Mouse (Mus musculus) liver, embryonic 16.5 days (tissue): ENCODE data around the gene Dhx34. TPM values are rescaled to one million over a fixed set of nuclear protein-coding genes. Genes with fewer than 3 reads are reported as not detected.
A peak's percentile ranks its signal among the peaks of the same experiment; 100 is the strongest.

Experiments used
- ATAC-seq: fragments of 200-750 bp; cut with Nextera tagmentation; 2 replicates; pipeline ENCODE4 v1.8.0; 2017; ENCODE audit warnings: low read depth, mild to moderate bottlenecking, moderate number of reproducible peaks, moderate library complexity
- H3K27ac ChIP-seq: fragments of 300-500 bp; sonication (generic); 2 replicates; pipeline ENCODE4 v1.5.1; 2014; ENCODE audit warnings: mild to moderate bottlenecking, low read length
- H3K27me3 ChIP-seq: fragments of 300-500 bp; sonication (generic); 2 replicates; pipeline ENCODE4 v1.6.1; 2014; ENCODE audit warnings: low read depth, low read length, mixed read lengths; ENCODE audit not compliant: control insufficient read depth, insufficient read depth
- H3K36me3 ChIP-seq: fragments of 300-500 bp; sonication (generic); 2 replicates; pipeline ENCODE4 v1.6.1; 2014; ENCODE audit warnings: mild to moderate bottlenecking; ENCODE audit not compliant: control insufficient read depth, insufficient read depth
- H3K4me1 ChIP-seq: fragments of 300-500 bp; sonication (generic); 2 replicates; pipeline ENCODE4 v1.6.1; 2014; ENCODE audit warnings: low read depth, low read length, mixed read lengths; ENCODE audit not compliant: control insufficient read depth
- H3K4me2 ChIP-seq: fragments of 300-500 bp; sonication (generic); 2 replicates; pipeline ENCODE4 v1.6.1; 2014; ENCODE audit warnings: low read depth, low read length, mixed read lengths
- H3K4me3 ChIP-seq: fragments of 300-500 bp; sonication (generic); 2 replicates; pipeline ENCODE4 v1.5.1; 2014; ENCODE audit warnings: low read depth, mild to moderate bottlenecking, low read length
- H3K9ac ChIP-seq: fragments of 300-500 bp; sonication (generic); 2 replicates; pipeline ENCODE4 v1.6.1; 2014; ENCODE audit warnings: low read depth, low read length
- H3K9me3 ChIP-seq: fragments of 300-500 bp; sonication (generic); replicated peaks from 2 replicates; pipeline ENCODE4 v1.6.1; 2016; ENCODE audit warnings: low read length; ENCODE audit not compliant: control insufficient read depth
- WGBS: fragments of 180-500 bp; shearing (Covaris S2); extraction: QIAGEN DNeasy Blood & Tissue Kit; methylation state at CpG from one replicate; pipeline ENCODE4 v1.1.7; 2014; ENCODE audit not compliant: insufficient replicate concordance; 5-methylcytosine and 5-hydroxymethylcytosine counted together
- polyA plus RNA-seq: library from polyadenylated mRNA; unstranded; fragments of >200 nt; fragmentation: Nextera tagmentation; extraction: Ambion mirVana; gene quantifications from 2 replicates; pipeline ENCODE4 v1.2.1, GENCODE M21; 2015

Dhx34 gene
- polyA plus RNA-seq, 1 experiment from 2014 or later, result 6.7 TPM

DNA sequence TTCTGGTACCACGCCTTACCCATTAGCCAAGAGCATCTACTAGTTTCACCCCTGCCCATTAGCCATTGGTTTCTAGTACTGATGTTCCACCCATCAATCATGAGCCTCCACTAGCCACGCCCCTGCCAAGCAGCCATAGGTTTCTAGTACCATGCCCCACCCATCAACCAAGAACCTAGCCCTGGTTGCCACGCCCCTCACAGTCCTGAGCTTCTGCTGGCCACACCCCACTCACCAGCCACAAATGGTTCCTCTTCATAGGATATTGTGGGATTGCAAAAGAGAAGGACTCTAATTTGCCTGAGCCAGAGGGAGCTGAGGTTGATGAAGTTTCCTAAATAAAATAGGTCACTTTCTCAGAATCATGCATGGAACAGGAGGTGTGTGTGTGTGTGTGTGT, 61.1 kb downstream of the Dhx34 start:
- ATAC-seq, result no peak; the same call in 1 of the 2 replicates
- no peaks in the 10 kb centered on the region for H3K9me3 ChIP-seq
- H3K4me2 ChIP-seq, result no peak overlapping the region
- no peak overlapping the region for H3K27ac ChIP-seq
- 48% methylated on average over 3 of the region's 3 CpGs for WGBS
- no peak overlapping the region for H3K4me3 ChIP-seq
- H3K4me1 ChIP-seq, result no peaks in the 10 kb centered on the region
- H3K36me3 ChIP-seq, result no peaks in the 10 kb centered on the region
- H3K27me3 ChIP-seq, result peaks cover 22% of the 10 kb centered on the region
- no peak overlapping the region for H3K9ac ChIP-seq

DNA sequence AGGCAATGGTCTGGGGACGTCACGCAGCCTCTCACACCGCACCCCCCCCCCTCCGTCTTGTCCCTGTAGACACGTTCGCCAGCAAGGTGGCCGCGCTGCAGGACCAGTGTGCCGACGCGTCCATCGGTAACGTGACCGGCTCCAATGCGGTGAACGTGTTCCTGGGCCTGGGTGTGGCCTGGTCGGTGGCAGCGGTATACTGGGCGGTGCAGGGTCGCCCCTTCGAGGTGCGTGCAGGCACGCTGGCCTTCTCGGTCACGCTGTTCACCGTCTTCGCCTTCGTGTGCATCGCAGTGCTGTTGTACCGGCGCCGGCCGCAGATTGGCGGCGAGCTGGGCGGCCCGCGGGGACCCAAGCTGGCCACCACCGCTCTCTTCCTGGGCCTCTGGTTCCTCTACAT, 63.1 kb downstream of the Dhx34 start:
- Histone ChIP-seq H3K4me3 (no peak overlapping the region), H3K4me1 (no peaks in the 10 kb centered on the region), H3K27ac (no peak overlapping the region), H3K36me3 (no peaks in the 10 kb centered on the region), H3K9me3 (no peaks in the 10 kb centered on the region), H3K9ac (no peak overlapping the region), H3K4me2 (no peak overlapping the region), H3K27me3 (peaks cover 22% of the 10 kb centered on the region)
- WGBS, result 8% methylated on average over 39 of the region's 39 CpGs
- no peak for ATAC-seq

DNA sequence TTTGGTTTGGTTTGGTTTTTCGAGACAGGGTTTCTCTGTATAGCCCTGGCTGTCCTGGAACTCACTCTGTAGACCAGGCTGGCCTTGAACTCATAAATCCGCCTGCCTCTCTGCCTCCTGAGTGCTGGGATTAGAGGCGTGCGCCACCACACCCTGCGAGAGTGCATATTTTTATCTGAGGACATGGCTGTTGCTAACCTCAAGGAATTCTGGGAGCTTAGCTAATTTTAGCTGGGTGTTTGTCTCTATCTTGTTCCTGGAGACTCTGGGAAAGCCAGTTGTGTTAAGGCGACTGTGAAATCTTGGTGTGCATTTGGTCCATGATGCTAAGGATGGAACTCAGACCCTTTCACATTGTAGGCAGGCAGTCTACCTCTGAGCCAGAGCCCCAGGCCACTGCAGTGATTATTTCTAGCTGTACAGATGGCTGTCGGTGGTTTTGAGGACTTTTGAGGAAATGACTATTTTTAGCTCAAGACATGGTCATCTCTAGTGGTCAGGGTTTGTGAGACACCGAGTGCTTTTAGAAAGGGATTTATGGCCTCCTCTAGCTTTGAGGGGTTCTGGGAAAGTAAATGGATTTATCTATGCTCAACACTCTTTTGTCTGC, 65.6 kb downstream of the Dhx34 start:
- Histone ChIP-seq H3K9ac (no peak overlapping the region), H3K36me3 (no peaks in the 10 kb centered on the region), H3K27me3 (peaks cover 22% of the 10 kb centered on the region), H3K4me3 (no peak overlapping the region), H3K9me3 (no peaks in the 10 kb centered on the region), H3K4me2 (no peak overlapping the region), H3K4me1 (no peaks in the 10 kb centered on the region), H3K27ac (no peak overlapping the region)
- no peak for ATAC-seq
- WGBS, result 38% methylated on average over 8 of the region's 8 CpGs

DNA sequence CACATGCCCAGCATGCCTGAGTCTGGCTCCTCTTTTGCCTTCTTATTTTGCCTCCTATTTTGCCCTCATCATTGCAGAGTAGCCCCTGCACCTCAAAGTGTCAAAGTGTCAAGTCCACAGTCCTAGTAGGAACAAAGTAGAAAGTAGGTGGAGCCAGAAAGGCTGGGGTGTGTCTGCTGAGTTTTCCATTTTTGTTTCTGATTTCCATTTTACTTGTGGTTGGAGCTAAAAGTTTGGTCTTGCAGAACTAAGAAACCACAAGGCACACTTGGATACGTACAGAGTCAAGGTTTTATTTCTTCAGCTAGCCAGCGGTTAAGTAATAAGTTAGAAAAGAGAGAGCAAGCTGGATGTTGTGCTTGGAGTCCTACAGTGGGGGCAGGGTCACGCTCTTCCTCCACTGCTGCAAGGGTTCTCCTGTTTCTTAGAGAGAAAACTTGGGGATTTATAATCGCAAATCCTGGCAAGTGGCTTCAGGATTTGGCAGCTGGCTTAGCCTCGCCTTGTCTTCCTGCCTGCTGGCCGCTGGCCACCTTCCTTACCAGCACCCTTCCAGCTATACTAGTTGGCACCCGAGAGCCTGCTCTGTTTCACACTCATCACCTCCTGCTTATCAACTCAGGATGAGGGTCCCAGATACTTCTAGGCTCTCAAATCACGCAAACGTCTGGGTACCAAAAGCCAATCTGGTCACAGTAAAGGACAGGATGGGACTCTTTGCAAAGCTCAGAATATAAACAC, 66.5 kb downstream of the Dhx34 start:
- WGBS, result 41% methylated on average over 9 of the region's 9 CpGs

DNA sequence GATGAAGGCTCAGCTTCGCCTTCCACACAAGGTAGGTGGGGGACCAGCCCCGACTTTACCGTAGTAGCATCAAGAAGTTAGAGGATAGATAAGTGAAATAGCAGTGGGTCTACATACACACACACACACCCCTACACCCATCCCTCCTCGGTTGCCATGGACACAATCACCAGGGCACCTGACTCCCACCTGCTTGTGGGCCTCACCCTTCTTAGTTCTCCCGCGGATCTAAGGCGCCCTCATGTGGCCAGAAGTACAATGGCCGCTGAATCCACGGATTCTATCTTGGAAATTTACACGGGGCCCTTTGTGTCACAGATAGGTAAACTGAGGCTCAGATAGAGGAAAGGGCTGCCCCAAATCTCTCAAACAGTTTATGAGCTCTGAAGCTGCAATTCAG, 68.3 kb downstream of the Dhx34 start:
- H3K36me3 ChIP-seq, result no peaks in the 10 kb centered on the region
- no peak overlapping the region for H3K4me3 ChIP-seq
- H3K9me3 ChIP-seq, result no peaks in the 10 kb centered on the region
- H3K4me1 ChIP-seq, result no peaks in the 10 kb centered on the region
- ATAC-seq, result 0 out of 2 replicates have a peak, but pooled peaks have one; percentile 32
- WGBS, result 11% methylated on average over 10 of the region's 10 CpGs
- no peak overlapping the region for H3K9ac ChIP-seq
- H3K27ac ChIP-seq, result no peak overlapping the region
- H3K27me3 ChIP-seq, result peaks cover 5% of the 10 kb centered on the region
- no peak overlapping the region for H3K4me2 ChIP-seq

More for the DNA sequence above, 66.5 kb downstream of the Dhx34 start:
- H3K9me3 ChIP-seq, result no peaks in the 10 kb centered on the region
- H3K27me3 ChIP-seq, result peaks cover 20% of the 10 kb centered on the region
- H3K9ac ChIP-seq, result no peak overlapping the region
- H3K4me2 ChIP-seq, result no peak overlapping the region
- no peaks in the 10 kb centered on the region for H3K36me3 ChIP-seq
- ATAC-seq, result no peak
- no peaks in the 10 kb centered on the region for H3K4me1 ChIP-seq
- no peak overlapping the region for H3K27ac ChIP-seq
- no peak overlapping the region for H3K4me3 ChIP-seq

DNA sequence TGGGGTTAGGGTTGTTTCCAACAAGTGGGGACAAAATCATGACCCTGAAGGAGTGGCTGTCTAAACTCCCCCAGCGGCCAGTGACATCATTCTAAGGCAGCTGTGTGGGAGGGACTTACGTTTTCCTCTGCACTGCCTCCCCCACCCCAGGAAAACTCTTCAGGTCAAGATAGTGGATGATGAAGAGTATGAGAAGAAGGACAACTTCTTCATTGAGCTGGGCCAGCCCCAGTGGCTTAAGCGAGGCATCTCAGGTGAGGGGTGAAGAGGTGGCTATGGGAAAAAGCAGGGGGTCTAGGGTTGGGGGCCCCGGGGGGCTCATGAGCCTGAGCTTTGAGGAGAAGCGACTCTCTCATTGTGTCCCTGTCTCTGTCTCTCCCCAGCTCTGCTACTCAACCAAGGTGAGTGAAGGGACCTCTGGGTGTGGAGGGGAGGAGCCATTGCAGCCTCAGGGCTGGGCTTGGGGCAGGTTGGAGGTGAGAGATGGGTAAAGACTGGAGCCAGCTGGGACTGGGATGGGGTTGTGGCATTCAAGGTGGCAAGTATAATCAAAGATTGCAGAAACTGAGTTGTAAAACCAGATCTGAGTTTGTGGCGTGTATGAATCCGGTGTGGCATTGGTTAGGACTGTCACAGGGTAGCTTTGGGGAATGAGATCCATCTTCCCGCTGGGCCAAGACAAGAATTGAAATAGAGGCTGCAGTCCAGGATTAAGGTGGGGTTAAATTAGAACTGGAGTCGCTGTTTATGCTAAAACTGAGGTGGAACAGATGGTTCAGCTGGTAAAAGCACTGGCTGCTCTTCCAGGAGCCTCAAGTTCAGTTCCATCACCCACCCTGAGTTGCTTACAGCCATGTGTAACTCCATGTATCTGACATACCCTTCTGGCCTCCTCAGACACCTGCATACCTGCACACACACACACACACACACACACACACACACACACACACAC, 71.4 kb downstream of the Dhx34 start:
- no peak for ATAC-seq
- 40% methylated on average over 9 of the region's 9 CpGs for WGBS

DNA sequence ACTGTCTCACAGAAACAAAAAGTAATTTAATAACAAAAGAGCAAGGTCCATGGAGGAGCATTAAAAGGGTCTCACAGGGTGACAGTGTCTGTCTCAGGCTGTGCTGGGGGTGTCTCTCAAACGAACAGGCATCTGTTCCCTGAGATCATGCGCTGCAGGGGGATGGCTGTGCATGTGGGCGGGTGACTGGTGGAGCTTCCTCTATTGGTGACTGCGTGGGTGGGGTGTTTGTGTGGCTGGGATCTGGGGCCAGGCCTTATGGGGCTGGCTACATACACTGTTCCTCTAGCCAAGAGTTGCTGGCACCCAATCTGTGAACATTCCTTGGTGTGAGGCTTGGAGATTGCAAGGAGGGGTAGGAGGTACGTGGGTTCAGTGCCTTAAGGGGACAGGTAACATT, 72.6 kb downstream of the Dhx34 start:
- no peak for ATAC-seq
- Histone ChIP-seq H3K4me1 (no peaks in the 10 kb centered on the region), H3K27me3 (peaks cover 8% of the 10 kb centered on the region), H3K9ac (no peak overlapping the region), H3K36me3 (no peaks in the 10 kb centered on the region), H3K4me2 (no peak overlapping the region), H3K27ac (no peak overlapping the region), H3K4me3 (no peak overlapping the region), H3K9me3 (no peaks in the 10 kb centered on the region)
- 36% methylated on average over 5 of the region's 5 CpGs for WGBS

More for the DNA sequence above, 71.4 kb downstream of the Dhx34 start:
- no peak overlapping the region for H3K27ac ChIP-seq
- H3K4me1 ChIP-seq, result no peaks in the 10 kb centered on the region
- H3K9me3 ChIP-seq, result no peaks in the 10 kb centered on the region
- no peak overlapping the region for H3K4me3 ChIP-seq
- no peak overlapping the region for H3K4me2 ChIP-seq
- H3K36me3 ChIP-seq, result no peaks in the 10 kb centered on the region
- peaks cover 8% of the 10 kb centered on the region for H3K27me3 ChIP-seq
- H3K9ac ChIP-seq, result no peak overlapping the region

DNA sequence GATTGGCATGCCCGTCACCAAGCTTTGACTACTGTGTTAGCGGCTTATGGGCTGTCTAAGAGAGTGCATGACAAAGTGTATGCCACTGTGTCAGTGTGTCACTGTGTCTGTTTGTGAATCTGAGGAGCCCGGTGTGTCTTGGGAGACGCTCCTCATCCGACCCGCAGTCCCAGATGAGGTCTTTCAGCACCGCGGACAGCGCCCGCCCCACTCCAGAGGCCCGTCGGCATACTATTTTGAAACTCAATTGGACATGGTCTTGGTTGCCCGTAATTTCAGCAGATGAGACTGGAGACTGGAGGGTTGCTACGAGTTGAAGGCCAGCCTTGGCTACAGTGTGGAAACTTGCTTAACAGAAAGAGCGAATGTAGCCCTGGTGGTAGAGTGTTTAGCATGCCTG, 74.2 kb downstream of the Dhx34 start:
- WGBS, result 14% methylated on average over 15 of the region's 15 CpGs
- no peak overlapping the region for H3K27ac ChIP-seq
- no peak overlapping the region for H3K4me3 ChIP-seq
- H3K4me1 ChIP-seq, result no peaks in the 10 kb centered on the region
- ATAC-seq, result no peak
- no peak overlapping the region for H3K9ac ChIP-seq
- H3K9me3 ChIP-seq, result no peaks in the 10 kb centered on the region
- H3K36me3 ChIP-seq, result no peaks in the 10 kb centered on the region
- H3K27me3 ChIP-seq, result peaks cover 8% of the 10 kb centered on the region
- H3K4me2 ChIP-seq, result no peak overlapping the region
